Mouse (Mus musculus): ENCODE data around the gene Apbb2.

GRCm38 (mm10) chr5:66505071-66505470, 113.5 kb downstream of the Apbb2 start:
- no peak for TF ChIP-seq POLR2A (IDR thresholded peaks at IDR 0.05; ENCODE audit: insufficient read length, low read depth)
- no peak for TF ChIP-seq POLR2AphosphoS2 (IDR thresholded peaks at IDR 0.05; ENCODE audit: insufficient read length, low read depth)
